Mouse (Mus musculus) spleen, adult 2 months (tissue): ENCODE measurements around the gene Tsen54.

ENCODE experiments used
- CTCF ChIP-seq: fragments of 200-500 bp; IDR thresholded peaks from 2 replicates; pipeline ENCODE4 v1.5.1; 2011; ENCODE audit warnings: mild to moderate bottlenecking, inconsistent platforms; ENCODE audit not compliant: insufficient read depth, insufficient read length, insufficient replicate concordance; ENCODE audit errors: extremely low read depth
- POLR2A ChIP-seq: fragments of 200-500 bp; IDR thresholded peaks from 2 replicates; pipeline ENCODE4 v1.6.1; 2011; ENCODE audit warnings: low read depth, low read length, inconsistent platforms

GRCm38 (mm10) chr11:115832064-115832463, 17.5 kb downstream of the Tsen54 start:
- TF ChIP-seq CTCF (no peak), POLR2A (no peak)
